Mouse (Mus musculus) cerebellum, adult 9-10 months (tissue): ENCODE data around the gene Sept9.

ENCODE experiments used
- DNase-seq: peaks from one replicate; pipeline ENCODE4 v3.0.0; 2022

Gene Sept9

DNA sequence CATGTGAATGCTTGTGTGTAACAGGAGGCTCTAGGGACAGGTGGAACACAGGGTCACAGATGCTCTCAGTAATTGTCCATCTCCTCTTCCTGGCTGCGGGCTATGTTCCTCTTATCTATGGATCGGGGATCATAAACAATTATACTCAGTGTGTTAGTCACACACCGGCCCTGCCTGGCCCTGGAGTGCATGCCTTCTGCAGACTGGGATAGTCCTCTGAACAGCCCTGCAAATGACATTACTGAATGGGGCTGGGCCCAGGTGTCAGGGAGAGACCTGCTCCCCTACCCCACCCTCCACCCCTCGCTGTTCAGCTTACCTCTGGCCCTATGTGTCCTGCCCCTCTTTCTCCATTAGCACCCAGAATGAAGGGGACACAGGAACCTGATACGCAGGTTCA is 22.6 kb upstream of the Sept9 start:
- no peak for DNase-seq

GRCm38 (mm10) chr11:117177303-117177979 is 22.0 kb upstream of the Sept9 start:
- peak; percentile 93 for DNase-seq

- peak; percentile 19 for DNase-seq
Measured at GRCm38 (mm10) chr11:117179902-117180301, 19.6 kb upstream of the Sept9 start.

- DNase-seq, result no peak
Measured at GRCm38 (mm10) chr11:117182808-117183207, 16.7 kb upstream of the Sept9 start.

DNA sequence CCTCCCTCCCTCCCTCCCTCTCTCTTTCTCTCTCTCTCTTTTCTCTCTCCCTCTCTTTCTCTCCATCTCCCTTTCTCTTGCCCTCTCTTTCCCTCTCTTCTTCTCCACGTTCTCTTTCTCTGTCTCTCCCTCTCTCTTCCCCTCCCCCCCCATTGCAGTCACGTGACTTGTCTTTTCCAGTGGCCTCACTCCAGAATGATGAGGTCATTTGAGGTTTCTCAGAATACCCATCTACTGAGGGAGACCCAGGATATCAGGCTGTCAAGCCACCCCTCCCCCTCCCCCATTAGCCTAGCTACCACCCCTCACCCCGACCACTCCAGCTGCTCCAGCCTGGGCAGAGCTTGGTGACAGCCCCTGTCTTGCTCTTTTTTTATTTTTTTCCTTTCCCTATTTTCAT is 16.2 kb upstream of the Sept9 start:
- DNase-seq, result no peak

DNA sequence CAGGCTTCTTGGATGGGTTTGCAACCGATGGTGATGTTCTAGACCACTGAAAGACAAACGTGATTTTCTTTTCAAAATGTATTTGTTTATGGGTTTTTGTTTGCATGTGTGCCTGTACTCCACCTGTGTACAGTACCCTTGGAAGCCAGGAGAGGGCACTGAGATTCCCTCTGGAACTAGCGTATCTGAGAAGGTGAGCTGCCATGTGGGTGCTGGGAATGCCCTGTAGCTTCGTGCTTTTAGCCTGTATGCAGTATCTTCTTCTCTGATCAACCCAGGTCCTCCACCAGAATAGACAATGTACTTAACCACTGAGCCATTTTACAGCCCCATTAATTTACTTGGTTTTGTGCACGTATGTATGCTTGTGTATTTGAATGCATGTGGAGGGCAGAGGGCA is 15.6 kb upstream of the Sept9 start:
- DNase-seq, result no peak

DNA sequence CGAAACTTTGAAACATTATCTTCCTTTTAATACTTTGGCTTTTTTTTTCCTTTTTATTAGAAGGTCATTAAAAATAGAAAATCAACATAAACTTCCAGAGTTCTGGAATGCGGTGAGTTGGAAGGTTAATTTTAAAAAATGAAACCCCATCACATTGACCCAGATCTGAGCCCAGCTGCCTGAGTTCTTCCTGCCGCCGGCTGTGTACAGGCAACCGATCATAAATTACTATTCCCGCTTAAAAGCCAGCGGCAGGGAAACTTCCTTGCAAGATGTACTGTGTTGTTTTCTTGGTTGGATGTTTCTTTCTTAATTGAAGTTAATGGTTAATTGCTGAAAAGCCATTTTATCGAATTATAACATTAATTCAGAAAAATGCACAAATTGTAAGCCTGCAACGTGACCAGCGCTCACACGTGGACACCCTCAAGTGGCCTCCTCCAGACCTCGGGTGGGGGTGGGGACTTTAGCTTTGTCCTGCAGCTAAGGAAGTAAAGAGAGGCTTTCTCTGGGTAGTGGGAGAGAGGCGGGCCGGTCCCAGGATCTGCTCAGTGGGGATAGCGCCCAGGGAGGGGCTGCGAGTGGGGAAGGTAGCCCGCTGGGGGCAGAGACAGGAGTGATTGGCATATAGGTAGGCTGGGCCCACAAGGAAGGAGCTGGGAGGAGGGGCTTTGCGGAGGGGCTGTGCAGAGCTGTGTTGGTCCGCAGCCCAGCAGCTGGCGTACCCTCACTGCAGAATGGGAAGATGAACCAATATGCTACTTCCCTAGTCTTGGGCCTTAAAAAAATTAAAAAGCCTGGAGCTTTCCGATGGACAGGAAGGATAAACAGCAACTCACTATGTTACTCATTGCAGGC is 14.2 kb upstream of the Sept9 start:
- DNase-seq, result no peak

GRCm38 (mm10) chr11:117191524-117191923 is 7.9 kb upstream of the Sept9 start:
- DNase-seq, result no peak

GRCm38 (mm10) chr11:117194475-117194937 is 5.0 kb upstream of the Sept9 start:
- no peak for DNase-seq

DNA sequence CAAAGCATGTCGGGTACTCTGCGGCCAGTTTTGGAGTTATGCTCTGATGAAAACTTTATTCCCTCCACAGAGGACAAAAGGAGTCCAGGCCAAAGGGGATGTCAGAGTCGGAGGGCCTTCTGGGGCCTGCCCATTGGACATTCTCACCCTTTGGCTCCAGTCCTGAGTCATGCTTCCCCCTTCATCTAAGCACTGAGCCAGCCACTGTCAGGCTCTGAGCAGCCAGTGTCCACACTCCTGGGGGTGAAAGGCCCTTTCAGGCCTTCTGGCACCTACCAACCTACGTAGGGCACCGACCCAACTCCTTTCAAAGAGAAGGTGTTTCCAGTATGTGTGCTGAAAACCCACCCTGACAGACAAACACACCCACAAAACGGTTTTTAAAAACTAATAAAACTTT is 3.8 kb upstream of the Sept9 start:
- DNase-seq, result no peak

DNA sequence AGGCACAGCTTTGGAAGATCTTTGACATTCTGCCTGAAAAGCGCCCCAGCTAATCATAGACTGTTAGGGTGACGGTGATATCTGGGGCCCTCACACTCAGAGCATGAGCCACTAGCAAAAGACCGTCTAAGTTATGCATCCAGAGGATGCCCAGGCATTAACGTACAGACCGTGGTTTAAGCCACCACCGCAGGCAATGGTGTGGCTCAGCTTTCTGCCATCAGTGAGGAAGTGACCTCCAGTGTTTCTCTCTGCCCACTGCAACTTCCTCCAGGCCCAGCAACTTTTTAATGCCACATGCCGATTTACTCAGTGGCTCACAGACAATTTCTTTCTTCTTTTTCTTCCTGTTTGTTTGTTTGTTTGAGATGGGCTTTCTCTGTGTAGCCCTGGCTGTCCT is 2.8 kb upstream of the Sept9 start:
- no peak for DNase-seq

GRCm38 (mm10) chr11:117198122-117198521 is 1.3 kb upstream of the Sept9 start:
- DNase-seq, result no peak

- DNase-seq, result no peak
Measured at GRCm38 (mm10) chr11:117201846-117202245, 2.4 kb downstream of the Sept9 start.

DNA sequence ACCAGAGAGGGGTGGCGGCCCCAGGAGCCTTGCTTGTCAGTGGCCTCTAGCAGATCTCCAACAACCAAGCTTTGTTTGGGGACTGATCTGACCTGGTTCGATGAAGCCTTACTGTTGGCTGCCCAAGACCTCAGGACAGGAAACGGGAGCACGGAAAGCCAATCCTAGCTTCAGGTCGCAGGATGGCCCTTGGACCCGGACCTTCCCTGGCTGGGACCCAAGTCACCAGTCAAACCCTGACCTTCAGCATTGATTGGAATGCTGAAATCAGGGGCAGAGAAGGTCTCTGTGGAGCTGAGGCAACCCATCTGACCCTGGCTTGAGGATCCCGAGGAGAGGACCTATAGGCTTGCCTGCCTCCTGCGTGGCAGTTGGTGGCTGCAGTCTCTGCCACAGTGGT is 5.1 kb downstream of the Sept9 start:
- DNase-seq, result no peak

DNA sequence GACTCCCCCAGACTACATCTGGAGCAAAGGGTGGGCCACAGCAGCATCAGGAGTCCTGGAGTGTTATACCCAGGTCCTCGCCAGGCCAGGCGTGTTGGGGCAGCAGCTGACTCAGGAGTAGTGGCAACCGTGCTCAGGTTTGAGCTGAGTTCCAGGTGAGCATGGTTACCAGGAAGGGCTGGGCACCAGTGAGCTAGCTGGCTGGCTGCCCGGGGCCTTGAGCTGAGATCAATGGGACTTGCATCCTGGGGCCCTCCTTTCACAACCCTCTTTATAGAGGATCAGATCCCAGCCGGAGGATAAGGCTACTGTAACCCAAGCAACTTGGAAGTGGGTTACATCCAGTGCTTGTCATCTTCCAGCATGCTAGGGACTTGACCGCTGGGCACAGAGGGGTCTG is 5.6 kb downstream of the Sept9 start:
- DNase-seq, result no peak

DNA sequence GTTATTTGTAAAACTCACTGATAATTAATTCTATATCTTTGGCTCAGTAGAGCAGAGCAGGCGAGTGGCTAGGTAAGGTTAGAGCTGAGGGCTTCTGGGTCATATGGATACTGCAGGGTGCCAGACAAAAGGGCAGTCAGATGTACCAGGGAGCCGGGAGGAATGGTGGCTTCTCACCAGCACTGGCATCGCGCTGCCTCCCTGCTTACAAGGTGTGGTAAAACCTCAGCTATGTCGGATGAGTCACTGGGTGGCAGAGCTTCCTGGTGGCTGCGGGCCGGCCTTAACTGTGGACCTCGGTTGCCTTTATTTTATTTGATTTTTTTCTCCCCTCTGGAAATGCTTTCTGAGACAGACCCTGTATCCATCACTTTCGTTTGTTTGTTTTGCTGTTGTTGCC is 6.0 kb downstream of the Sept9 start:
- no peak for DNase-seq

- DNase-seq, result no peak
Measured at GRCm38 (mm10) chr11:117207436-117207835, 8.0 kb downstream of the Sept9 start.

- no peak for DNase-seq
Measured at GRCm38 (mm10) chr11:117208151-117208673, 8.8 kb downstream of the Sept9 start.

GRCm38 (mm10) chr11:117216713-117217112 is 17.3 kb downstream of the Sept9 start:
- no peak for DNase-seq

DNA sequence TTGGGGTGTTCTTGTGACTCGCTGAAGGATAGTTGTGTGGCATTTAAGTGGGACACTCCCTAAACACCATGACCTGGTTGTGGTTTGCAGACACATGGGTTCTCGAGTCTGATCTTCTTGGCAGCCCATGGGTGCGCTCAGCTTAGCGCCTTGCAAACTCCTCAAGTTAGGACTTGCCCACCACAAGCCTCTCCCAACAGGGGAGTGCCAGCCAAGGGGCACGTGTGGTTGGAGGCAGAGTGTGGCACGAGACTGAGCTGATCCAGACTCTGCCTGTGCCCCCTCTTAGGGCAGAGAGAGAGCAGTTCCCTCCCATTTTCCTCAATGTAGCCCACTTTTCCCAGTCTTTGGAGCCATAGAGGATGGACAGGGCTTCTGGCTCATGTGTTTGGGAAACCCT is 18.6 kb downstream of the Sept9 start:
- no peak for DNase-seq

GRCm38 (mm10) chr11:117218498-117218897 is 19.0 kb downstream of the Sept9 start:
- DNase-seq, result no peak

DNA sequence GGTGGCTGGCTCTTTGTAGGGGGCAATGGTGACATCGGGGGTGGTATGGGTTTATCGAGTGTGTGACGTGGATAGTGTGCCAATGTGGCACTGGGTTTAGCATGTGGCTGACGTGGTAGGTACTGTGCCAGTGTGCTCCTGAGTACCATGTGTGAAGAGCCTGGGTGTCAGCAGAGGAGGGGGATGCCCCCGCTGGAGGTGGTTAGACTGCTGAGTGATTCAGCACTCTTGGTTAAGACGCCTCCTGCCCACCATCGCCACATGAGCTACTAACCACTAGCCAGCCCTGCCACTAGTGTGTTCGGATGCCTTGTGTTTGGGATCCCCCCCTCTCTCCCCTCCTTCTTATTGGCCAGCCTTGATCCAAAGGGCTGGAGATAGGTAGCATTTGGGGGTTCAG is 21.3 kb downstream of the Sept9 start:
- no peak for DNase-seq

GRCm38 (mm10) chr11:117221182-117221581 is 21.7 kb downstream of the Sept9 start:
- DNase-seq, result no peak

- DNase-seq, result no peak
Measured at GRCm38 (mm10) chr11:117222899-117223298, 23.4 kb downstream of the Sept9 start.
